Mouse (Mus musculus) neural tube, embryonic 11.5 days (tissue): ENCODE results near the gene Gm17349. TPM values are rescaled to one million over a fixed set of nuclear protein-coding genes. Genes with fewer than 3 reads are reported as not detected.

Source experiments
- ATAC-seq: fragments of 200-750 bp; cut with Nextera tagmentation; 2 replicates; pipeline ENCODE4 v1.8.0; 2017; ENCODE audit warnings: moderate number of reproducible peaks, mild to moderate bottlenecking, moderate TSS enrichment, moderate library complexity; ENCODE audit not compliant: insufficient read depth, low FRiP score, low TSS enrichment
- DNase-seq: peaks from one replicate; pipeline ENCODE4 v3.0.0-alpha.2; 2015; ENCODE audit warnings: low spot score
- H3K27ac ChIP-seq: fragments of 300-500 bp; sonication (generic); 2 replicates; pipeline ENCODE4 v1.5.1; 2014; ENCODE audit warnings: low read depth, mild to moderate bottlenecking, low read length
- H3K27me3 ChIP-seq: fragments of 300-500 bp; sonication (generic); 2 replicates; pipeline ENCODE4 v1.6.1; 2014; ENCODE audit warnings: mild to moderate bottlenecking, low read length, mixed read lengths; ENCODE audit not compliant: control insufficient read depth, insufficient read depth
- H3K36me3 ChIP-seq: fragments of 300-500 bp; sonication (generic); 2 replicates; pipeline ENCODE4 v1.6.1; 2014; ENCODE audit warnings: mild to moderate bottlenecking, low read length, moderate library complexity, mixed read lengths; ENCODE audit not compliant: control insufficient read depth, insufficient read depth
- H3K4me1 ChIP-seq: fragments of 300-500 bp; sonication (generic); 2 replicates; pipeline ENCODE4 v1.6.1; 2014; ENCODE audit warnings: low read length, mixed read lengths; ENCODE audit not compliant: control insufficient read depth, insufficient read depth
- H3K4me2 ChIP-seq: fragments of 300-500 bp; sonication (generic); 2 replicates; pipeline ENCODE4 v1.6.1; 2014; ENCODE audit warnings: low read depth, mild to moderate bottlenecking, moderate library complexity
- H3K4me3 ChIP-seq: fragments of 300-500 bp; sonication (generic); 2 replicates; pipeline ENCODE4 v1.5.1; 2014; ENCODE audit warnings: low read depth, low read length
- H3K9ac ChIP-seq: fragments of 300-500 bp; sonication (generic); 2 replicates; pipeline ENCODE4 v1.6.1; 2014; ENCODE audit warnings: mild to moderate bottlenecking, low read length
- H3K9me3 ChIP-seq: fragments of 300-500 bp; sonication (generic); 2 replicates; pipeline ENCODE4 v1.6.1; 2016; ENCODE audit warnings: low read length; ENCODE audit not compliant: control insufficient read depth
- WGBS: fragments of 180-500 bp; shearing (Covaris S2); extraction: QIAGEN DNeasy Blood & Tissue Kit; methylation state at CpG from one replicate; pipeline ENCODE4 v1.1.7; 2014; 5-methylcytosine and 5-hydroxymethylcytosine counted together
- polyA plus RNA-seq: library from polyadenylated mRNA; unstranded; fragments of >200 nt; fragmentation: Nextera tagmentation; extraction: Ambion mirVana; gene quantifications from 2 replicates; pipeline ENCODE4 v1.2.1, GENCODE M21; 2014

Gm17349 gene
- polyA plus RNA-seq, 1 experiment from 2014 or later = not detected

GRCm38 (mm10) chr15:99721921-99722743, 16.8 kb upstream of the Gm17349 start:
- peaks cover 3% of the 10 kb centered on the region for H3K36me3 ChIP-seq

GRCm38 (mm10) chr15:99719865-99720264, 14.6 kb upstream of the Gm17349 start:
- Histone ChIP-seq H3K9ac (no peak overlapping the region), H3K27ac (no peak overlapping the region), H3K27me3 (no peaks in the 10 kb centered on the region), H3K9me3 (no peaks in the 10 kb centered on the region), H3K4me2 (no peak overlapping the region), H3K4me3 (no peak overlapping the region), H3K4me1 (peaks cover 17% of the 10 kb centered on the region), H3K36me3 (peaks cover 3% of the 10 kb centered on the region)
- no peak for DNase-seq
- 78% methylated on average over 8 of the region's 8 CpGs for WGBS
- no peak for ATAC-seq

More at GRCm38 (mm10) chr15:99721921-99722743, 16.8 kb upstream of the Gm17349 start:
- DNase-seq = no peak
- Histone ChIP-seq H3K27ac (no peak overlapping the region), H3K4me1 (peaks cover 17% of the 10 kb centered on the region), H3K4me2 (no peak overlapping the region), H3K27me3 (no peaks in the 10 kb centered on the region), H3K9ac (no peak overlapping the region), H3K9me3 (no peaks in the 10 kb centered on the region), H3K4me3 (no peak overlapping the region)
- no peak for ATAC-seq
- 86% methylated on average over 25 of the region's 25 CpGs for WGBS

- no peak for DNase-seq
- Histone ChIP-seq H3K27ac (no peak overlapping the region), H3K9me3 (no peaks in the 10 kb centered on the region), H3K4me2 (no peak overlapping the region), H3K36me3 (peaks cover 7% of the 10 kb centered on the region), H3K4me3 (no peak overlapping the region), H3K4me1 (peaks cover 8% of the 10 kb centered on the region), H3K27me3 (no peaks in the 10 kb centered on the region), H3K9ac (no peak overlapping the region)
- no peak for ATAC-seq
- 88% methylated on average over 9 of the region's 9 CpGs for WGBS
Observed at GRCm38 (mm10) chr15:99718461-99719021, 13.3 kb upstream of the Gm17349 start.

GRCm38 (mm10) chr15:99717386-99718334, 12.4 kb upstream of the Gm17349 start, which contains the start of gene Gpd1:
Gpd1 (plus strand) TSS chr15:99717515.
- Histone ChIP-seq H3K27me3 (no peaks in the 10 kb centered on the region), H3K4me2 (no peak within 1 kb of the TSS), H3K4me3 (no peak within 1 kb of the TSS), H3K27ac (no peak within 1 kb of the TSS), H3K9me3 (no peaks in the 10 kb centered on the region), H3K4me1 (peaks cover 5% of the 10 kb centered on the region; the same call in 1 of the 2 replicates), H3K9ac (no peak within 1 kb of the TSS), H3K36me3 (peaks cover 10% of the 10 kb centered on the region)
- WGBS = 77% methylated on average over 26 of the region's 26 CpGs
- ATAC-seq (no peak), DNase-seq (no peak)

GRCm38 (mm10) chr15:99716814-99717213, 11.5 kb upstream of the Gm17349 start:
- H3K36me3 ChIP-seq = peaks cover 19% of the 10 kb centered on the region
- DNase-seq = no peak
- 94% methylated on average over 12 of the region's 12 CpGs for WGBS

GRCm38 (mm10) chr15:99715982-99716746, 10.9 kb upstream of the Gm17349 start:
- Histone ChIP-seq H3K27ac (no peak overlapping the region), H3K9ac (no peak overlapping the region), H3K4me1 (peaks cover 5% of the 10 kb centered on the region; the same call in 1 of the 2 replicates), H3K4me3 (no peak overlapping the region), H3K9me3 (no peaks in the 10 kb centered on the region), H3K36me3 (peaks cover 23% of the 10 kb centered on the region), H3K4me2 (no peak overlapping the region), H3K27me3 (no peaks in the 10 kb centered on the region)
- DNase-seq (no peak), ATAC-seq (no peak)
- WGBS = 78% methylated on average over 11 of the region's 11 CpGs

More at GRCm38 (mm10) chr15:99716814-99717213, 11.5 kb upstream of the Gm17349 start:
- H3K9me3 ChIP-seq = no peaks in the 10 kb centered on the region
- no peak overlapping the region for H3K27ac ChIP-seq
- ATAC-seq = no peak
- H3K4me2 ChIP-seq = no peak overlapping the region
- no peaks in the 10 kb centered on the region for H3K27me3 ChIP-seq
- H3K9ac ChIP-seq = no peak overlapping the region
- H3K4me1 ChIP-seq = peaks cover 5% of the 10 kb centered on the region; the same call in 1 of the 2 replicates
- H3K4me3 ChIP-seq = no peak overlapping the region

- no peak overlapping the region for H3K4me3 ChIP-seq
- H3K4me1 ChIP-seq = peaks cover 5% of the 10 kb centered on the region; the same call in 1 of the 2 replicates
- H3K36me3 ChIP-seq = peaks cover 25% of the 10 kb centered on the region
- no peak overlapping the region for H3K4me2 ChIP-seq
- H3K9ac ChIP-seq = no peak overlapping the region
- DNase-seq = no peak
- WGBS = 87% methylated on average over 13 of the region's 13 CpGs
- H3K27ac ChIP-seq = no peak overlapping the region
- H3K9me3 ChIP-seq = no peaks in the 10 kb centered on the region
- H3K27me3 ChIP-seq = no peaks in the 10 kb centered on the region
- no peak for ATAC-seq
Observed at GRCm38 (mm10) chr15:99715361-99715865, 10.1 kb upstream of the Gm17349 start.
